Mouse (Mus musculus): Measurements from ENCODE around the gene Dclk1.

DNA sequence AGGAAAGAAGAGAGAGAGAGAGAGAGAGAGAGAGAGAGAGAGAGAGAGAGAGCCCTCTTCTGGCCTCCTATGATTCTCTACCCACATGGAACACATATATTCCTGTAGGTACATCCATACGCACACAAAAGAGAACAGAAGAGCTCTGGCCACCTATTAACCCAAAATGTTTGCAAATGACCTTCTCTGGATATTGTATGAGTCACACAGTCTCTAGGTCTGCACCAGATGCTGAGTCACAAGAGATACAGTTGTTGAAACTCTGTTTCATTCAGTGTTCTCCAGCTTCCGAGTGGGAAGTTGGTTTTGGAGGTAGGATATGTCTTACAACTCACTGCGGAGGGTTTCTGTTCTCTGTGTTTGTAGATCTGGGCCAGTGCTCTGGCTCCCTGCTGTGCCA is 78.4 kb downstream of the Dclk1 start:
- TF ChIP-seq POLR2A (IDR thresholded peaks at IDR 0.05; ENCODE audit: low read depth, low read length) (no peak), CTCF (IDR thresholded peaks at IDR 0.05; ENCODE audit: borderline replicate concordance, insufficient read depth, low read length) (no peak)
